Mouse (Mus musculus): ENCODE measurements at regions not wholly inside any gene's neighbourhood (a gene's known extent, or its start where the extent isn't known, plus 50 kb on each side); places are given as distances from the start of the nearest gene placed in this dataset.

DNA sequence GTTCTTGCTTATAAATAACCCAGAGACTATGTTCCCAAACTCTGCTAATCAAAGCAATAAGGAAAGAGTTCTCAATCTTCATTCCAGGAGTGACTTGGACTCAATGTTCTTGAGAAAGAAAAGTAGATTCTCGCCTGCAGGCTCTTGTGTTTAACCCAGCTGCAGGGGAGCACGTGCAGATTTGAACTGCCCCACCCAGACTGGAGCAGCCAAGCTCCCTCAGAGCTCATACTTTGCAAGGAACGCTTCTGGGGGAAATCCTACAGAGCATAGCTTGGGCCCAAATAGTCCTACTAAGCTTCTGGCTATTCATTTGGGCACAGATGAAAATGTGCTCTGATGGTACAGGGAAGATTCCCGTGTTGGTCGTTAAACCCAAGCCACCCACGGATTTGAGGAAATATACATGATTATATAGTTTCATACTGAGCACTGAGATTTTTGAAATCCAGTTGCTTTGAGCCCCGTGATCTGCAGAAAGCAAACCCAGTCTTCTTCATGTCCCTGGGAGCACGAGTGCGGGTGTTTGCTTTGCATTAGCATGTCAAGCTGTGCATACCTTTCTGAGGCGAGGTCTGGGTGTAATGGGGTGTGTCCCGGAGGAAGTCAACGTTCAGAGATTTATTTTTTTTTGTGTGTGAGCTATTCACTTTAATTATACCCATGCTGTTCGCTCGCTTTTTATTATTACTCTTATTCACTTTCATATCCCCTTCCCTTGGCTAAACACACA is 99.1 kb upstream of the Trp63 start:
- DNase-seq (ENCODE audit: low spot score): no peak

DNA sequence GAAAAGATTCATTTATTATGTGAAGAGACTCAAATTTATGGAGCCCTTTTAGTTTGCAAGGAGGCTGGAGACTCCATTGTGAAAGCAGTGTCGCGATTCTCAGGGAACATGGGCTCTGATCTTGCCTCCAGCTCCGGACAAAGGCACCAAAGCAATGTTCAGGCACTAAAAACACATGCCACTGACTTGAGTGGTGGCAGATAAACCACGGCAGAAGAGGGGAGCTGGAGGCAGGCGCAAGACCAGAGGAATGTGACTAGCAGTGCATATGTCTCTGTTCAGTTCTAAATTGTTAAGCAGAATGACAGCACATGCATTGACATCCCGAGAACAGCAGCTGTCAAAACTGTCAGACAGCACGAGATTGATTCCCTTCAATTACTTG is 98.5 kb upstream of the Trp63 start:
- no peak for DNase-seq (ENCODE audit: low spot score)

DNA sequence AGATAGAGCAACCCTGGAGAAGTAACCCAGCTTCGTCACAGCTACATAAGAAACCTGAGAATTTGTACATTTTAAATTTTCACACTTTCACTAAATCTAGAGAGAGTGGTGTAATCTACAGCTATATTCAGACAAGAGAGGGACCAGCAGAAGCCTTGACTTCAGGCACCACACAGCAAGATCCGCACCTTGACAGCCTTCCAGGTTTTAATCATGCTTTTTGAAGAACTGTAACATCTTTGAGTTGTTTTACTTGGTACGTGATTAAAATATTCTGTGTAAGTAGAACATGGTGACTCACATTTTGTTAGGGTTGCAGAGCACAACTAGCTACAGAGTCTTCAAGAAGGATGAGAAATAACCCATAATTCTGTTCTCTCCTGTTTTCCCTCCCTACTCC is 97.6 kb upstream of the Trp63 start:
- DNase-seq (ENCODE audit: low spot score): no peak

DNA sequence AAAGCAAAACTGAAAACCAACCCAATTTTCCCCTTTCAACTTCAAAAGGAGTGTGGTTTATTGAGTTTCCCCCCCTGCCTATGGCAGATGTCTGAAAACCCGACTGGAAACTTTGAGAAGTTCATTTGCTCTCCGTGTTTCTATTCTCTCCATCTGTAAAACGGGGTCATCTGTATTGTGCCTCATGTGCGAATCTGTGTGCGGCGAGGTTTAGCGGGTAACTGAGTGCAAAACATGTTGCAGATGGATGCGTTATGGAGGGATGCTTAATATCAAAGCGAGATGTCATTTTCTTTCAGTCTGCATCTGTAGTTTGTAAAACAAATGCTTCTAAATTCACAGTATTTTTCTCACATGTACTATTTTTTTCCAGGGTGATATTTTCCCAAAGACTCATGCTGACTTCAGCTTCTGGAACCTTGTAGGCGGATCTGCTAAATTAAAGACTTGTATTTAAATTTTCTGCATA is 95.7 kb upstream of the Trp63 start:
- no peak for DNase-seq (ENCODE audit: low spot score)

DNA sequence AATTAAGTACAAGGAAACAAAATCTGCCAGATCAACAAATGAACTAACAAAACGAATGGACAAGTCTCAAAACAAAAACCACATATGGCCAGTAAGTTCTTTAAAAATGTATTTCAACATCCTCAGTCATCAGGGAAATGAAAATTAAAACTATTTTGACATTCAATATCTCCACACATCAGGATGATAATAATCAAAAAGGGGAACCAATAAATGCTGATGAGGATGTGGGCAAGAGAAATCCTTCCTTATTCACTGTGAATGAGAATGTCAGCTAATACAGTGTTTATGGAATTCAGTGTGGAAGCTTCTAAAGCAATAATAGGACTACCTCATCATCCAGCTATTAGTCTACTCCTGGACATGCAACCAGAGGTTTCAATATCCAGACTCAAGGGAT is 86.1 kb upstream of the Trp63 start:
- DNase-seq (ENCODE audit: low spot score): no peak

DNA sequence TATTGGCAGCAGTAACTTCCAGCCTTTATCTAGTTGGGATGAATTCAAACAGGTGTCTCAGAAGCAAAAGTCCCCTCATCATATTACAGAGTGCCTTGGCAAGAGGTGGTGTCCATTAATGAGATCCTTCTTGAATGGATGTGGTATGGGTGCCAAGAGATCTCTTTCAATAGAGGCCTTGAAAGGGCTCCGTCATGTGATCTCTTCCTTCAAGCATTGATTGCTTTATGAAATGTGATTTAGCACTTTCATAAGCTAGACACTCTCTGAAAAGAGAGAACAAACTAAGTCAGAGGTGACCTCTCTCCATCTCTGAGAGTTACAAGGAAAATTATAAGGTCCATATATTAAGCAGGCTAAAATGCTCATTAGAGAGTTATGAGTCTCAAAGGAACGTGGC is 80.4 kb upstream of the Trp63 start:
- no peak for DNase-seq (ENCODE audit: low spot score)

DNA sequence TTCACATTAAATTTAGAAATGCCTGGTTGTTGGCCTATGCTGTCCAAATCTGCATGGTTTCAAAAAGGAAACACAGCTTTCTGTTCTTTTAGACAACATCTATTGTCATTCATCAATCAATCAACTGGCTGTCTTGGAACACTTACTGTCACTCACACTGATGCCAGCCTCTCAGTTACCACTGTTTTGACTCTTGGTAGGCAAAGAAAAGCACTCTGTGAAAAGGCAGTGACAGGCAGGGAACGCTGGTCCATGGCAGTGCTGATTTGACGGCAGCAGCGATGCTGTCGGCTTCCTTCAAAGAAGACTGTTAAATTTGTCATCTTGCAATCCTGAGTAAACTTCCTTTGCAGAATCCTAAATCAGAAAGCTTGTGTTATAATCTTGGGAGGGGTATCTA is 68.3 kb upstream of the Trp63 start:
- DNase-seq (ENCODE audit: low spot score): no peak

DNA sequence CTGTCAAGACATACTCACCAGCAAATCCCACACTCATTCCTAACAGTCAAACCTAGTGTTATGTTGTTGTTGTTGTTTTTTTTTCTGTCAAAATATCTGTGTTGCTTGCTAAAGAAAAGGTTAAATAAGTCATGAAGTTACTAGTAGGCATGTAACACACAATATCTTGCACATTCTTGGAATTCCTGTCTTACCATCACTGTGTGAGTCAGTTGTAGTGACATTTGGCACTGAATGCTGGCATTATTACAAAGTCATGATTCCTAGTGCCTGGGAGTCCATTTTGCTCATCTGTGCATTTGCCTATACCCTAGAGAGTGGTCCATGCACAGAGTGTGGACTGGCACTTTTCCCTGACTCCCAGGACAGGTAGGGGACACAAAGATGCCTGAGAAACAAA is 67.9 kb upstream of the Trp63 start:
- DNase-seq (ENCODE audit: low spot score): no peak

DNA sequence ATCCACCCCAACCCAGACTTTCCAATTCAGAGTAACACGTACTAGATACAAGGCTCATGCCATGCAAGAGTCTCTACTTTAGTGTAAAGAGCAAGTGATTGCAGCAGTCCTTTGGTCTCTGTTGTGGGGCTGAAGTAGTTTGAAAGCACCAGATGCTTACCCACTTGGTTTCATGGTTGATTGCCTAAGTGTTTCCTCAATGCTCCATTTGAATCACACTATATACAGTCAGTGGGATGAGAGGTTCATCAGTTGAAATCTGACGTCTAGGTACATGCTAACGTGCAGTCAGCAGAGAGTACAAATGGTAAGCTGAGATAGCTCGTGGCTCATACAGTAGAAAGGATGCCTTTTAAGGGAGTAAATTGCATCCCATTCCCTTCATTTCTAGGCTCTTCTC is 64.7 kb upstream of the Trp63 start:
- no peak for DNase-seq (ENCODE audit: low spot score)

DNA sequence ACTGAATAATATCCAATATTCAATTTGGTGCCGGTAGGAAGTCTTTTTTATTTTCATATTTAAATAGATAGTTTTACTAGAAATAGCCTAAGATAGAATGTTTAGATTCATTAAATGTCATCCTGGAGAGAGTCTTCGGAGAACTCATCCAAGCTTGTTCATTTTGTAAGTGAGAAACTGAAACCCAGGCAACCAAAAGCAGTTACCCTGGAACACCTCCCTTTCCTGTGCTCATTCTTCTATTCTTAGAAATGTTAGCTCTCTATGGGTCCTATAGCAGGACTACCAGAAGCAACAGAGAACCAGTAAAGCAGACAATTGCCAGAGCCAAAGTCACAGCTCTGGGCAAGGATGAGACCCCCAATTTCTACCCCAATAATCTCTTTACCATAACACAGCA is 60.9 kb upstream of the Trp63 start:
- no peak for DNase-seq (ENCODE audit: low spot score)

DNA sequence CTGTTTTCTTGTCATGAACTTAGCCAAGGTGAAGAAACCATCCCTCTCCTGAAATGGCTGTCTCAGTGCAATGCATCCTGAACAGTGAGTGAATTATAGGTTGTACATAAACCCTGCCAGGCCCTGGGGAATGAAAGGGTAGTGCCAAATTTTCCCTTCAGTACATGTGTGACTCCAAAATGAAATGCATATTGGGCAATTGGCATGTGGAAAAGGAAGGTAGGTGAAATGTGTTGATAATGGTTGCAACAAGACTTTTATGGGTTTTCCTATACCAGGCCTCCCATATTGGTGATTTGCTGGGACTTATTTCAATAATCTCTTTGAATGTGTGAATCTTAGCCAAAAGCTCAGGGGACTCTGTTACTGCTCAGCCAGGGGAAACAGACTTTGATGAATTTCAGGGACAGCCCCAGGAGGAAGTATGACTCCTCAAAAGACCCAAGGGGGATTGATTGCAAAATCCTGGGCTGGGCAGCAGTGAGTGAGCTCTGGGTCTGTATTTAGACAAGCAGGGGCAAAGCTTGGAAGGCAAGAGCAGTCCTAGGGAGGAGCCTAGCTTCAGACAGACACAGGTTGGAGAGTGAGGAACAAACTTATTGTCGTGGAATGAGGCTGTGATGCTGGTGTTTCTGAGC is 59.5 kb upstream of the Trp63 start:
- DNase-seq (ENCODE audit: low spot score): no peak

DNA sequence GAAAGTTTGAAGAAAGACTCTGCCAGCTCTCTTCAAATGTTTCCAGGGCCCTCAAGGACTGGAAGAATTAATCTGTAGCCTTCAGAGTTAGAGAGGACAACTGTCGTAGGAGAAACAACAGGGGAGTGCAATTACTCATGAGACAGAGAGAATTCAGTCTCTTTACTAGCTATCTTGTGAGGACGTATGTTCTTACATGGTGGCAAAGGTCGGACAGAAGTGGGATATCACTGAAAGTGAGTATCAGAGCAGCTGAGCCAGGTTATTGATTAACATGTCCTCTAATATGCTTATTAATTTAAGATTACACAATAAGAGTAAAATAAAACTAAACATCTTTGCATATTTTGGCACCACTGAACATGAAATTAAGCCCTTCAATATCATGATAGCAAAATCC is 53.8 kb upstream of the Trp63 start:
- no peak for DNase-seq (ENCODE audit: low spot score)

DNA sequence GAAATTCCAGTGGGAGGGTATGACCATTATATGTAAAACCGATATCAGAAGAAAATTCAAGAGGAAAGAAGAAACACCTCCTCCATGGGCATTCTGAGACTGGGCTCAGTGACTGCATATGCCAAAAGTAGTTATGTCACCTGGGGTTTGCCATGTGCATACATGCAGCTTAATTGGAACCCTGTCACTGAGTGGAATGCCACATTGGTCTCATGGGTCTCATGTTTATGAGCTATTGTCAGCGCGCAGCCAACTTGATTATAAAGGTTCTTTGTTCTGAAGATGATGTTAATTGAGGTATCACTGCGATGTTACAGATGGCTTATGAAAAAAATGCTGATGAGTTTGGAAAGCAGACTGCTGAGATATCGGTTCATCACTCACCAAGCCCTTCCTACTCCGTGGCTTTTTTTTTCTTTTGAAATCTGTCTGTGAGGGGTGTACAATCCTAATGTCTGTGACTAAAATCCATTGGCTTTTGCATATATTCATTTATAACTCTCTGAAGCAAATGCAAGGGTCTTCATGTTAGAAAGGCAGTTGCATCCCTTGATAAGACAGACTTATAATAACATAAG is 52.3 kb upstream of the Trp63 start:
- no peak for DNase-seq (ENCODE audit: low spot score)
